Comparison of ENCODE assay signal across 22 mouse cellular contexts in genomic region chr1:53746001-53746400, GRCm38 (mm10). TPM values are rescaled to one million over a fixed set of nuclear protein-coding genes. Genes with fewer than 3 reads are reported as not detected.
A peak's percentile ranks its signal among the peaks of the same experiment; 100 is the strongest.
DNase-seq lines count a peak whose midpoint lies in the region; ATAC-seq lines count a peak whose summit lies in the region.
"Had no signal": no experiment of that assay in that cellular context is flagged by ENCODE, and none has a peak within 500 bp of the region (broad histone marks: within the 10 kb centered on the region; RNA-seq: fewer than 3 reads in every experiment).

No protein-coding gene starts in this region.

- no peaks in the 10 kb centered on the region for H3K4me1 ChIP-seq in hindbrain, embryonic 11.5 days (replicated peaks; ENCODE audit: control insufficient read depth, insufficient read depth, low read length)
- H3K4me1 ChIP-seq: embryonic facial prominence, embryonic 10.5 days; embryonic facial prominence, embryonic 12.5 days had no signal

- no peaks in the 10 kb centered on the region for H3K27me3 ChIP-seq in hindbrain, embryonic 11.5 days (ENCODE audit: control insufficient read depth, insufficient read depth, low read length)
- H3K27me3 ChIP-seq: embryonic facial prominence, embryonic 12.5 days; Patski had no signal

- H3K4me3 ChIP-seq in hindbrain, embryonic 11.5 days (ENCODE audit: low read depth, low read length), result no peak overlapping the region
- H3K4me3 ChIP-seq: embryonic facial prominence, embryonic 10.5 days; embryonic facial prominence, embryonic 12.5 days; forebrain, embryonic 12.5 days had no signal

- H3K9ac ChIP-seq in hindbrain, embryonic 11.5 days (ENCODE audit: low read depth, low read length), result no peak overlapping the region
- H3K9ac ChIP-seq: embryonic facial prominence, embryonic 12.5 days; forebrain, embryonic 12.5 days had no signal

- 67% methylated on average over 5 of the region's 5 CpGs for WGBS in hindbrain, embryonic 11.5 days

- H3K9me3 ChIP-seq in hindbrain, embryonic 11.5 days (ENCODE audit: control insufficient read depth, low read length), result no peaks in the 10 kb centered on the region
- H3K9me3 ChIP-seq: embryonic facial prominence, embryonic 10.5 days; embryonic facial prominence, embryonic 12.5 days; forebrain, embryonic 12.5 days; G1E had no signal

- no peaks in the 10 kb centered on the region for H3K36me3 ChIP-seq in hindbrain, embryonic 11.5 days (ENCODE audit: control insufficient read depth, insufficient read depth, low read length)
- H3K36me3 ChIP-seq: embryonic facial prominence, embryonic 10.5 days; embryonic facial prominence, embryonic 12.5 days; forebrain, embryonic 12.5 days; G1E had no signal

- ATAC-seq in hindbrain, embryonic 11.5 days (ENCODE audit: low FRiP score), result no peak
- ATAC-seq: activated CD4-positive, CD25-positive, alpha-beta regulatory T cell, adult 4 months; forebrain, embryonic 14.5 days; forebrain, embryonic 16.5 days; Patski had no signal

- DNase-seq in ES-CJ7 (ENCODE audit: low read depth, low spot score) (peak; percentile 81), R1 (ENCODE audit: low read depth, low spot score) (peak; percentile 81)
- no peak for DNase-seq in gastrocnemius, postnatal 10 days
- no peak for DNase-seq in kidney, postnatal 14 days
- no peak for DNase-seq in hindbrain, embryonic 11.5 days (ENCODE audit: low spot score)
- DNase-seq: adrenal gland, adult 8-10 months; adrenal gland, postnatal 14 days; adrenal gland, postnatal 36 days; cerebellum, adult 11-12 months; cerebellum, adult 2 months; cerebellum, adult 9-10 months; cerebellum, postnatal 10 days; cerebellum, postnatal 25 days had no signal

- no peak overlapping the region for H3K4me2 ChIP-seq in hindbrain, embryonic 11.5 days (replicated peaks; ENCODE audit: low read depth, low read length)
- H3K4me2 ChIP-seq: embryonic facial prominence, embryonic 12.5 days; forebrain, embryonic 12.5 days had no signal

- H3K27ac ChIP-seq in hindbrain, embryonic 11.5 days (ENCODE audit: low read depth, low read length), result no peak overlapping the region
- H3K27ac ChIP-seq: embryonic facial prominence, embryonic 10.5 days; embryonic facial prominence, embryonic 12.5 days; forebrain, embryonic 12.5 days had no signal

RNA-seq across cellular contexts. Expression of gene Stk17b, which starts 39.0 kb away (rescaled TPM):
- total RNA-seq in gastrocnemius, postnatal 10 days (2021), result 10 to 100 TPM; 11.5 to 14.2 TPM
- 11.1 and 12.4 TPM in 2 replicates for polyA plus RNA-seq in hindbrain, embryonic 11.5 days (2014; fragmentation: Nextera tagmentation; extraction: Ambion mirVana)

RNA-seq across cellular contexts. Expression of gene Dnah7a, which starts 39.4 kb away (rescaled TPM):
- under 1 TPM; 0.02 TPM for total RNA-seq in gastrocnemius, postnatal 10 days (2021)
- polyA plus RNA-seq in hindbrain, embryonic 11.5 days (2014; fragmentation: Nextera tagmentation; extraction: Ambion mirVana), result 8.5 and 12.2 TPM in 2 replicates
- polyA plus RNA-seq: C2C12, G1E had no signal

Comparison
In these comparisons a context has a peak if more than half of its experiments do, and no peak if none do; other contexts are left out.
1. DNase-seq: peak in ES-CJ7 (single experiment) and R1 (single experiment); none in gastrocnemius, postnatal 10 days (single experiment), kidney, postnatal 14 days (single experiment) and hindbrain, embryonic 11.5 days (single experiment).